Mouse (Mus musculus) midbrain, embryonic 11.5 days (tissue): ENCODE results near the gene Gm27029. TPM values are rescaled to one million over a fixed set of nuclear protein-coding genes. Genes with fewer than 3 reads are reported as not detected.

Experiments
- ATAC-seq: fragments of 200-750 bp; cut with Nextera tagmentation; 2 replicates; pipeline ENCODE4 v1.8.0; 2017; ENCODE audit warnings: moderate TSS enrichment, moderate library complexity; ENCODE audit not compliant: low FRiP score
- DNase-seq: peaks from one replicate; pipeline ENCODE4 v3.0.0; 2015; ENCODE audit warnings: low spot score; ENCODE audit errors: missing footprints
- H3K27ac ChIP-seq: fragments of 300-500 bp; sonication (generic); 2 replicates; pipeline ENCODE4 v1.5.1; 2014; ENCODE audit warnings: low read depth, low read length
- H3K27me3 ChIP-seq: fragments of 300-500 bp; sonication (generic); 2 replicates; pipeline ENCODE4 v1.6.1; 2014; ENCODE audit warnings: mild to moderate bottlenecking, low read length, moderate library complexity, mixed read lengths; ENCODE audit not compliant: control insufficient read depth, insufficient read depth
- H3K36me3 ChIP-seq: fragments of 300-500 bp; sonication (generic); 2 replicates; pipeline ENCODE4 v1.6.1; 2014; ENCODE audit warnings: mild to moderate bottlenecking, low read length, moderate library complexity, mixed read lengths; ENCODE audit not compliant: control insufficient read depth, insufficient read depth
- H3K4me1 ChIP-seq: fragments of 300-500 bp; sonication (generic); 2 replicates; pipeline ENCODE4 v1.6.1; 2014; ENCODE audit warnings: low read length; ENCODE audit not compliant: control insufficient read depth, insufficient read depth
- H3K4me2 ChIP-seq: fragments of 300-500 bp; sonication (generic); 2 replicates; pipeline ENCODE4 v1.6.1; 2014; ENCODE audit warnings: mild to moderate bottlenecking, moderate library complexity
- H3K4me3 ChIP-seq: fragments of 300-500 bp; sonication (generic); 2 replicates; pipeline ENCODE4 v1.5.1; 2014; ENCODE audit warnings: low read depth, low read length
- H3K9ac ChIP-seq: fragments of 300-500 bp; sonication (generic); 2 replicates; pipeline ENCODE4 v1.6.1; 2014; ENCODE audit warnings: low read length
- H3K9me3 ChIP-seq: fragments of 300-500 bp; sonication (generic); 2 replicates; pipeline ENCODE4 v1.6.1; 2016; ENCODE audit warnings: low read length; ENCODE audit not compliant: control insufficient read depth
- WGBS: fragments of 180-500 bp; shearing (Covaris S2); extraction: QIAGEN DNeasy Blood & Tissue Kit; methylation state at CpG from one replicate; pipeline ENCODE4 v1.1.7; 2014; 5-methylcytosine and 5-hydroxymethylcytosine counted together
- polyA plus RNA-seq: library from polyadenylated mRNA; unstranded; fragments of >200 nt; fragmentation: Nextera tagmentation; extraction: Ambion mirVana; gene quantifications from 2 replicates; pipeline ENCODE4 v1.2.1, GENCODE M21; 2014

Gene Gm27029
- polyA plus RNA-seq, 1 experiment from 2014 or later, result 9.9 TPM

GRCm38 (mm10) chr11:101460321-101460720, 35.7 kb upstream of the Gm27029 start:
- H3K4me3 ChIP-seq, result no peak overlapping the region
- no peak overlapping the region for H3K9ac ChIP-seq
- 87% methylated on average over 15 of the region's 15 CpGs for WGBS
- H3K27me3 ChIP-seq, result no peaks in the 10 kb centered on the region
- H3K4me1 ChIP-seq, result peaks cover 33% of the 10 kb centered on the region
- ATAC-seq (no peak), DNase-seq (no peak)
- no peak overlapping the region for H3K27ac ChIP-seq
- no peak overlapping the region for H3K4me2 ChIP-seq
- H3K36me3 ChIP-seq, result no peaks in the 10 kb centered on the region; the same call in none of the 2 replicates
- H3K9me3 ChIP-seq, result no peaks in the 10 kb centered on the region

- Histone ChIP-seq H3K27ac (no peak overlapping the region), H3K9ac (no peak overlapping the region), H3K4me2 (no peak overlapping the region), H3K27me3 (no peaks in the 10 kb centered on the region), H3K36me3 (no peaks in the 10 kb centered on the region; the same call in none of the 2 replicates), H3K9me3 (no peaks in the 10 kb centered on the region), H3K4me1 (peaks cover 27% of the 10 kb centered on the region), H3K4me3 (no peak overlapping the region)
- ATAC-seq (no peak), DNase-seq (no peak)
- WGBS, result 48% methylated on average over 6 of the region's 6 CpGs
These were observed 35.1 kb upstream of the Gm27029 start for GRCm38 (mm10) chr11:101459716-101460115.

GRCm38 (mm10) chr11:101458217-101458616, 33.6 kb upstream of the Gm27029 start:
- Histone ChIP-seq H3K9ac (no peak overlapping the region), H3K4me2 (no peak overlapping the region), H3K4me3 (no peak overlapping the region), H3K4me1 (peaks cover 14% of the 10 kb centered on the region), H3K36me3 (no peaks in the 10 kb centered on the region; the same call in none of the 2 replicates), H3K9me3 (no peaks in the 10 kb centered on the region), H3K27ac (no peak overlapping the region), H3K27me3 (no peaks in the 10 kb centered on the region)
- WGBS, result 85% methylated on average over 12 of the region's 12 CpGs
- ATAC-seq (no peak), DNase-seq (no peak)

DNA sequence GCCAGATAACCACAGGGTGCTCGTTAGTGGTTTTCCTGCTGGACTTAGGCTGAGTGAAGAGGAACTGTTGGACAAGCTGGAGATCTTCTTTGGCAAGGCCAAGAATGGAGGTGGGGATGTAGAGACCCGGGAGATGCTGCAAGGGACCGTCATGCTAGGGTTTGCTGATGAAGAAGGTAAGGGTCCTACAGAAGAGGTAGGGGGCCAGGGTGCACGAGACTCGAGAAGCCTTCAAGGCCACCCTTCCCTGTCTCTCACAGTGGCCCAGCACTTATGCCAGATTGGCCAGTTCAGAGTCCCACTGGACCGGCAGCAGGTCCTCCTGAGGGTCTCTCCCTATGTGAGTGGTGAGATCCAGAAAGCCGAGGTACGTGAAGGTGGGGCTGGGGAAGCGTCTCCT, 33.0 kb upstream of the Gm27029 start:
- Histone ChIP-seq H3K4me2 (no peak overlapping the region), H3K4me1 (peaks cover 8% of the 10 kb centered on the region), H3K4me3 (no peak overlapping the region), H3K27ac (no peak overlapping the region), H3K27me3 (no peaks in the 10 kb centered on the region), H3K9ac (no peak overlapping the region), H3K9me3 (no peaks in the 10 kb centered on the region), H3K36me3 (no peaks in the 10 kb centered on the region; the same call in none of the 2 replicates)
- DNase-seq (no peak), ATAC-seq (no peak)
- WGBS, result 90% methylated on average over 9 of the region's 9 CpGs

- WGBS, result 87% methylated on average over 7 of the region's 7 CpGs
- no peaks in the 10 kb centered on the region for H3K9me3 ChIP-seq
- ATAC-seq, result no peak
These were observed 31.0 kb upstream of the Gm27029 start for GRCm38 (mm10) chr11:101455627-101456026.

DNA sequence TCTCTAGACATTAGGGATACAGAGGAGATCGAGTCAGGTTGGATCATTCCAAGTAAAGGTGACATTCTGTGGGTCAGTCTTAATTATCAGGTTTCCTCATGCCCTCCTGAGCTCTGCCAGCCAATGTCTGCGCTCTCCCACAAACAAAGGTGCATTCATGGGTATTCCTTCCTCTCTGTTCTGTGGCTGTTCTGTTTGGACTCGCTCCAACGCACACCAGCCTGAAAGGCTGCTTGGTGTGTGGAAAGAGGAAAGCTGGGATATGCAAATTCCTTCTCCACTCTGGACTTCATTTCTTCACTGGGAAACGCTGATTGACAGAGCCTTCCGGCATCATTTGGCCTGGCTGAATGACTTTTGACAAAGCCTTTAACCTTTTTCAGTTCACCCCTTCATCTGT, 30.1 kb upstream of the Gm27029 start:
- no peak for ATAC-seq
- Histone ChIP-seq H3K27me3 (no peaks in the 10 kb centered on the region), H3K9me3 (no peaks in the 10 kb centered on the region), H3K4me1 (no peaks in the 10 kb centered on the region), H3K4me2 (no peak overlapping the region), H3K4me3 (no peak overlapping the region), H3K36me3 (no peaks in the 10 kb centered on the region; the same call in 1 of the 2 replicates), H3K9ac (no peak overlapping the region), H3K27ac (no peak overlapping the region)
- WGBS, result 46% methylated on average over 6 of the region's 6 CpGs
- DNase-seq, result no peak

More at GRCm38 (mm10) chr11:101455627-101456026, 31.0 kb upstream of the Gm27029 start:
- no peak overlapping the region for H3K27ac ChIP-seq
- DNase-seq, result no peak
- no peaks in the 10 kb centered on the region for H3K4me1 ChIP-seq
- no peak overlapping the region for H3K9ac ChIP-seq
- H3K4me3 ChIP-seq, result no peak overlapping the region
- no peaks in the 10 kb centered on the region for H3K27me3 ChIP-seq
- H3K4me2 ChIP-seq, result no peak overlapping the region
- H3K36me3 ChIP-seq, result no peaks in the 10 kb centered on the region; the same call in none of the 2 replicates

GRCm38 (mm10) chr11:101452093-101452774, 27.6 kb upstream of the Gm27029 start:
- WGBS, result 76% methylated on average over 10 of the region's 10 CpGs
- ATAC-seq, result no peak
- H3K27me3 ChIP-seq, result no peaks in the 10 kb centered on the region

GRCm38 (mm10) chr11:101451536-101451935, 26.9 kb upstream of the Gm27029 start:
- 94% methylated on average over 10 of the region's 10 CpGs for WGBS
- Histone ChIP-seq H3K9me3 (no peaks in the 10 kb centered on the region), H3K4me1 (no peaks in the 10 kb centered on the region), H3K4me3 (no peak overlapping the region), H3K4me2 (no peak overlapping the region), H3K9ac (no peak overlapping the region), H3K27me3 (no peaks in the 10 kb centered on the region), H3K27ac (no peak overlapping the region), H3K36me3 (no peaks in the 10 kb centered on the region)
- DNase-seq (no peak), ATAC-seq (no peak)

More at GRCm38 (mm10) chr11:101452093-101452774, 27.6 kb upstream of the Gm27029 start:
- no peak overlapping the region for H3K9ac ChIP-seq
- H3K36me3 ChIP-seq, result no peaks in the 10 kb centered on the region
- H3K4me2 ChIP-seq, result no peak overlapping the region
- no peak overlapping the region for H3K4me3 ChIP-seq
- no peaks in the 10 kb centered on the region for H3K9me3 ChIP-seq
- DNase-seq, result no peak
- no peak overlapping the region for H3K27ac ChIP-seq
- no peaks in the 10 kb centered on the region for H3K4me1 ChIP-seq

GRCm38 (mm10) chr11:101450394-101450793, 25.8 kb upstream of the Gm27029 start:
- 0 out of 2 replicates have a peak, but pooled peaks cover 4% of the 10 kb centered on the region for H3K36me3 ChIP-seq
- ATAC-seq (no peak), DNase-seq (no peak)
- no peak overlapping the region for H3K27ac ChIP-seq
- H3K4me3 ChIP-seq, result no peak overlapping the region
- 92% methylated on average over 3 of the region's 3 CpGs for WGBS
- H3K4me2 ChIP-seq, result no peak overlapping the region
- H3K27me3 ChIP-seq, result no peaks in the 10 kb centered on the region
- H3K9ac ChIP-seq, result no peak overlapping the region
- H3K4me1 ChIP-seq, result no peaks in the 10 kb centered on the region
- no peaks in the 10 kb centered on the region for H3K9me3 ChIP-seq
